Mouse (Mus musculus) midbrain, embryonic 12.5 days (tissue): ENCODE results near the gene Kctd13. TPM values are rescaled to one million over a fixed set of nuclear protein-coding genes. Genes with fewer than 3 reads are reported as not detected.
A peak's percentile ranks its signal among the peaks of the same experiment; 100 is the strongest.
"Not testable (repeated sequence)": the region's sequence is repeated elsewhere in the genome, so short reads cannot be mapped to it uniquely, and the experiment has no call there.

Experiments used
- ATAC-seq: fragments of 200-750 bp; cut with Nextera tagmentation; 2 replicates; pipeline ENCODE4 v1.8.0; 2017; ENCODE audit warnings: low read depth, moderate TSS enrichment, moderate library complexity; ENCODE audit not compliant: low FRiP score
- H3K27ac ChIP-seq: fragments of 300-500 bp; sonication (generic); replicated peaks from 2 replicates; pipeline ENCODE4 v1.5.1; 2016; ENCODE audit warnings: mild to moderate bottlenecking
- H3K27me3 ChIP-seq: fragments of 300-500 bp; sonication (generic); 2 replicates; pipeline ENCODE4 v1.6.1; 2016; ENCODE audit warnings: mild to moderate bottlenecking
- H3K36me3 ChIP-seq: fragments of 300-500 bp; sonication (generic); 2 replicates; pipeline ENCODE4 v1.6.1; 2016
- H3K4me1 ChIP-seq: fragments of 300-500 bp; sonication (generic); 2 replicates; pipeline ENCODE4 v1.6.1; 2016
- H3K4me2 ChIP-seq: fragments of 300-500 bp; sonication (generic); replicated peaks from 2 replicates; pipeline ENCODE4 v1.6.1; 2016; ENCODE audit warnings: mild to moderate bottlenecking, moderate library complexity
- H3K4me3 ChIP-seq: fragments of 300-500 bp; sonication (generic); 2 replicates; pipeline ENCODE4 v1.5.1; 2016; ENCODE audit warnings: mild to moderate bottlenecking
- H3K9ac ChIP-seq: fragments of 300-500 bp; sonication (generic); replicated peaks from 2 replicates; pipeline ENCODE4 v1.6.1; 2016; ENCODE audit warnings: mild to moderate bottlenecking, moderate library complexity
- H3K9me3 ChIP-seq: fragments of 300-500 bp; sonication (generic); 2 replicates; pipeline ENCODE4 v1.6.1; 2016; ENCODE audit warnings: mild to moderate bottlenecking
- WGBS: fragments of 180-500 bp; shearing (Covaris S2); methylation state at CpG from one replicate; pipeline ENCODE4 v1.1.7; 2016; 5-methylcytosine and 5-hydroxymethylcytosine counted together
- polyA plus RNA-seq: library from polyadenylated mRNA; unstranded; fragments of >200 nt; fragmentation: Nextera tagmentation; extraction: Ambion mirVana; gene quantifications from 2 replicates; pipeline ENCODE4 v1.2.1, GENCODE M21; 2016

The Kctd13 gene
- polyA plus RNA-seq, 1 experiment from 2014 or later, result 50.5 TPM

DNA sequence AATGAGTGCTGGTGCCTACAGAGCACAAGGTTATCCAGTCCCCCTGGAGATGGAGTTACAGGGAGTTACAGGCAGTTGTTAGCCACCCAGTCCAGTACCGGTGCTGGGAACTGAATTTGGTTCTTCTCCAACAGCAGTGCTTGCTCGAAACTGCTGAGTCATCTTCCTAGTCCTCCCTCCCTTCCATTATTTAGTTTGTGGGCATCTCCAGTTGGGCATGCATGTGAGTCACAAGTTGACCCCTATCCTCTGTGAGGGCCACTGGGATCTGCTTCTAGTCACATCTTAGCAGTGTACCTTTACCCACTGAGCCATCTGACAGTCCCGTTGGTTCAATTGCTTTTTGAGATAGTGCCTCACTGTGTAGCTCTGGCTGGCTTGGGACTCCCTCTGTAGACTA, 23.1 kb upstream of the Kctd13 start:
- Histone ChIP-seq H3K4me1 (no peaks in the 10 kb centered on the region), H3K27ac (no peak overlapping the region), H3K4me3 (no peak overlapping the region), H3K4me2 (no peak overlapping the region), H3K36me3 (peaks cover 4% of the 10 kb centered on the region; the same call in 1 of the 2 replicates), H3K9me3 (no peaks in the 10 kb centered on the region), H3K9ac (no peak overlapping the region), H3K27me3 (no peaks in the 10 kb centered on the region)
- WGBS, result 82% methylated on average over 3 of the region's 3 CpGs
- ATAC-seq, result no peak

DNA sequence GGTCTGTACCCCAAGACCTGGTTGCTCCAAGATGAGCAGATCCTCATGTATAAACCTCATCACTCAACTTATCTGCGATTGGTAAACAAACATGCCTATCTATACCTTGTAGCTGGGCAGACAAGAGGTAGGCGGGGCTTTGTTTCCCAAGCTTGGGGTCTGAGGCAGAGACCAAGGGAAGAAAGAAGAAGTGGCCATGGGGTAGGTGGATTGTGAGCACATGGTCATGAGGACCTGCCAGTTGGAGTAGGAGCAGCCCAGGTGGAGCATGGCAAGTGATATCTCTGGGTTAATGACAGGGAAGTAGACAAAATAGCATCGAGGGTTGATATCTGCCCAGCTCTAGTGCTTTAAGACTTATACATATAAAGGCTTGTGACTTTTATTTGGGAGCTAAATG, 13.8 kb upstream of the Kctd13 start:
- no peaks in the 10 kb centered on the region for H3K4me1 ChIP-seq
- no peak overlapping the region for H3K4me2 ChIP-seq
- H3K27me3 ChIP-seq, result no peaks in the 10 kb centered on the region
- H3K9ac ChIP-seq, result no peak overlapping the region
- H3K36me3 ChIP-seq, result peaks cover 4% of the 10 kb centered on the region; the same call in 1 of the 2 replicates
- no peak for ATAC-seq
- WGBS, result 91% methylated on average over 3 of the region's 3 CpGs
- H3K4me3 ChIP-seq, result no peak overlapping the region
- H3K9me3 ChIP-seq, result no peaks in the 10 kb centered on the region
- no peak overlapping the region for H3K27ac ChIP-seq

DNA sequence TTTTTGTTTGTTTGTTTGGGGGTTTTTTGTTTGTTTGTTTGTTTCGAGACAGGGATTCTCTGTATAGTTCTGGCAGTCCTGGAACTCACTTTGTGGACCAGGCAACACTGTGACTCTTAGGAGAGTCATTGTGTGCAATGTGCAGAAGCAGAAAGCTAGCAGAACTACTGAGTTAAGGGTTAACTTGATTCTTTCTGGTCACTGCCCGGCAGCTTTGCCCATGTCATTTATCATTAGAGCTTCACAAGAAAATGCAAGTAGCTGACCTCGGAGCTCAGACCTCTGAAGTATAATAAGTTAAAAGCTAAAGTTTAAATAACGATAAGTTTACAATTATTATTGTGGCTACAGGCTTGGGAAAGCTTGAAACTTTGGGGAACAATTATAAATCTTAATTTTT, 10.3 kb upstream of the Kctd13 start:
- not testable (repeated sequence) for H3K36me3 ChIP-seq, H3K4me2 ChIP-seq, H3K27me3 ChIP-seq, ATAC-seq, H3K4me3 ChIP-seq, H3K9ac ChIP-seq, H3K9me3 ChIP-seq, H3K27ac ChIP-seq
- 61% methylated on average over 4 of the region's 4 CpGs for WGBS
- H3K4me1 ChIP-seq, result peaks cover 20% of the 10 kb centered on the region

DNA sequence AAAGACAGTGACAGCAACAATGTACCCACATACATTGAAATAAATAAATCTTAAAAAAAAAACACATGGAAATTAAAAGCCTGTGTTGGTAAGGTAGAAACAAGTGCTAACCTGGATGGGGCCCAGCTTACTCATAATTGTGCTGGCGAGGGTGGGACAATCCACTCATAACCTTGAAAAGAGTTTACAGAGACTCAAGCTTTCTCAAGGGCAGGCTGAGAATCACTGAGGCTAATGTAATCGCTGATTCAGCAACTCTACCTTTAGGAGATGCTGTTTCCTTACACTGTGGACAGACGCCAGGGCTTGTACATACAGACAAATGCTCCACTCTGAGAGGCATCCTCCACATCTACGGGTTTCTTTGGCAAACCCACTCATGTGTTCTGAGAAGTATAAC, 8.7 kb upstream of the Kctd13 start:
- Histone ChIP-seq H3K4me1 (peaks cover 24% of the 10 kb centered on the region), H3K36me3 (no peaks in the 10 kb centered on the region), H3K9me3 (no peaks in the 10 kb centered on the region), H3K9ac (no peak overlapping the region), H3K4me2 (no peak overlapping the region), H3K27me3 (no peaks in the 10 kb centered on the region), H3K27ac (no peak overlapping the region), H3K4me3 (no peak overlapping the region)
- 89% methylated on average over 4 of the region's 4 CpGs for WGBS
- ATAC-seq, result no peak

DNA sequence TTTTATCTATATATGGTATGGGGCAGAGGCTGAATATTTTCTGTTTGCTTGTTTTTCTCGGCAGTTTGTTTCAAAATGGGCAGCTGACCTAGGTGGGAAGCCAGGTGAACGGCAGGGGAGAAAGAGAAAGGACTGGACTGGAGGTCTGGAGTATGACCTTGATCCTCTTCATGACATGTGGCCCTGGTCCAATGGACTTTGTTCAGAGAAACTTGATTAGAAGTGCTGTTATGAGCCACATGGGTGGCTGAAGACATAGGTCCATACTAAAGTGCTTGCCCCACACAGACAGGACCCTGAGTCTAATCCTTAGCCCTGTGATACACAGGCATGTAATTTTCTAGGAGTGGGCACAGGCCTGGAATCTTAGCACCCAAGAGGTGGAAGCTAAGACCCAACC, 7.1 kb upstream of the Kctd13 start:
- H3K36me3 ChIP-seq, result no peaks in the 10 kb centered on the region
- no peak overlapping the region; the same call in 1 of the 2 replicates for H3K9ac ChIP-seq
- peak overlapping the region; percentile 87; the same call in 1 of the 2 replicates for H3K27ac ChIP-seq
- H3K4me1 ChIP-seq, result peaks cover 24% of the 10 kb centered on the region
- WGBS, result 73% methylated on average over 2 of the region's 2 CpGs
- no peaks in the 10 kb centered on the region for H3K27me3 ChIP-seq
- H3K9me3 ChIP-seq, result no peaks in the 10 kb centered on the region
- H3K4me2 ChIP-seq, result peak overlapping the region; percentile 48
- ATAC-seq, result no peak
- peak overlapping the region; percentile 21 for H3K4me3 ChIP-seq

DNA sequence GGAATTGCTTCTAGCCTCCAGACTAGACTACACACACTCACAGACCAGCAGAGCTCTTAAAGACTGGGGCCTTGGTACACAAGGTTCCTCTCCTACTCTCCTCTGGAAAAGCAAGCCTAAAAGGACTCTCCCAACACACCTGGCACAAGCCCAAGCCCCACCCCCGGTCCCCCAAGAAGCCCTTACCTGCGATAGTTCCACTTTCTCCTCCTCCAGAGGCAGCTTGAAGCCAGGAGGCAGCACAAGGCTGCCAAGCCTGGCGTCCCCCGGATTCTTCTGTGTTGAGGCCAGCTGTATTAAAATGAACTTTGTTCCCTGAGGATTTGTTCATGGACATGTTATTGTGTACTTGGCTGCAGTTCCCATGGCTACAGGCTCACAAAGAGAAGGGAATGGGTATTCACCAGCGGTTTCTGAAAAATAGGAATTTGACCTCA, 6.0 kb upstream of the Kctd13 start, which contains the start of gene Tmem219:
Gene Tmem219 (minus strand): TSS at position 294 of the 437 bp plus-strand sequence.
- Histone ChIP-seq H3K36me3 (no peaks in the 10 kb centered on the region), H3K9ac (peak within 1 kb of the TSS; percentile 11; the same call in 1 of the 2 replicates), H3K4me1 (peaks cover 24% of the 10 kb centered on the region), H3K9me3 (no peaks in the 10 kb centered on the region), H3K4me2 (peak within 1 kb of the TSS; percentile 48), H3K4me3 (peak within 1 kb of the TSS; percentile 21), H3K27ac (peak within 1 kb of the TSS; percentile 87), H3K27me3 (no peaks in the 10 kb centered on the region)
- peak; percentile 80 for ATAC-seq
- 21% methylated on average over 5 of the region's 5 CpGs for WGBS

DNA sequence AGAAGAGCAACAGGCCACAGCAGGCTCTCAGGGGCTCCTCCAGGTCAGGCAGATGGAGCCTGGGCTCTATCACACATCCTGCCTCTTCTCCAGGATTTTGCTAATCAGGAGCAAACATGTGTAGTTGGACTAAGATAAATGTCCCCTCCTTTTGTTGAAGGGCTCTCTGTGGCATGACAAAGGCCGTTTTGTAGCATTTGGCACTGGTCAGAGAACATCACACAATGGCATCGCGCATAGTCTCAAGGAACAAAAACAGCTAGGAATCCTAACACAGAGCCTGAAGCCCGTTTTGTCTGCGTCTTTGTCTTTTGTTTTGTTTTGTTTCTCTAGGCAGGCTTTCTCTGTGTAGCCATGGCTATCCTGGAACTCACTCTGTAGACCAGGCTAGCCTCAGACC, 4.7 kb upstream of the Kctd13 start:
- H3K36me3 ChIP-seq, result no peaks in the 10 kb centered on the region
- H3K27me3 ChIP-seq, result no peaks in the 10 kb centered on the region
- no peak overlapping the region for H3K9ac ChIP-seq
- H3K27ac ChIP-seq, result peak overlapping the region; percentile 49
- H3K4me3 ChIP-seq, result no peak overlapping the region
- ATAC-seq, result no peak
- H3K9me3 ChIP-seq, result no peaks in the 10 kb centered on the region
- peaks cover 24% of the 10 kb centered on the region for H3K4me1 ChIP-seq
- 61% methylated on average over 5 of the region's 5 CpGs for WGBS
- H3K4me2 ChIP-seq, result no peak overlapping the region

DNA sequence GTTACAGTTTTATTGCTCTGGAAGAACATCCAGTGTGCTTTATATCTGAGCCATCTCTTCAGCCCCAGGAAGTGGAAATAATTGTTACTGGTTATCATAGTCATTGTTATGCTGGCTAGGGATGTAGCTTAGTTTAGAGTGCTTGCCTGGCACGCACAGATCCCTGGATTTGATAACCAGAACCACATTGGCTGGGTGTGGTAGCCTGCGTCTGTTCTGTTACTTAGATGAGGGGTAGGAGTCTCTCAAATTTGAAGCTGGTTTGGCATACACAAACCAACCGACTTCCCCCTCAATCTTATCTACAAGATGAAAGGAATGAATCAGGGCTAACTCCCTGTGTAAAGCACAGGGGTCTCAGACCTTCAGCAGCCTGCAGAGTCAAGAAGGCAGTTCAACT, 2.4 kb upstream of the Kctd13 start:
- Histone ChIP-seq H3K9me3 (no peaks in the 10 kb centered on the region), H3K4me1 (peaks cover 32% of the 10 kb centered on the region), H3K4me3 (no peak overlapping the region), H3K9ac (no peak overlapping the region), H3K36me3 (peaks cover 11% of the 10 kb centered on the region; the same call in 1 of the 2 replicates), H3K4me2 (no peak overlapping the region), H3K27me3 (no peaks in the 10 kb centered on the region), H3K27ac (no peak overlapping the region)
- WGBS, result 70% methylated on average over 3 of the region's 3 CpGs
- no peak for ATAC-seq

DNA sequence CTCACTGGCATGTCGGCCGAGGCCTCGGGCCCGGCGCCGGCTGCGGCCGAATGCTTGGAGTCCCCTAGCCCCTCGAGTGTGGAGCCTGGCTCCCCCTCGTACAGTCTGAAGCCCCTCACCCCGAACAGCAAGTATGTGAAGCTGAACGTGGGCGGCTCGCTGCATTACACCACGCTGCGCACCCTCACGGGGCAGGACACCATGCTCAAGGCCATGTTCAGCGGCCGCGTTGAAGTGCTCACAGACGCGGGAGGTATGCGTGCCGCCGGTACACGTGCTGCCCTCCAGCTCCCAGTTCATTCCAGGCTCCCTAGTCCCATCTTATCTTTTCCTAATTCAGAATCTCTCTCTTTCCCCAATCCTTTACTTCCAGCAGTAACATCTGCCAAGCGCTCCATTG, 367 bp downstream of the Kctd13 start:
- Histone ChIP-seq H3K9ac (peak overlapping the region; percentile 85), H3K4me1 (peaks cover 14% of the 10 kb centered on the region), H3K9me3 (no peaks in the 10 kb centered on the region), H3K27me3 (no peaks in the 10 kb centered on the region), H3K4me2 (peak overlapping the region; percentile 88), H3K4me3 (peak overlapping the region; percentile 84), H3K27ac (peak overlapping the region; percentile 80), H3K36me3 (peaks cover 29% of the 10 kb centered on the region)
- under 1% methylated on average over 27 of the region's 27 CpGs for whole genome bisulfite sequencing
- peak; percentile 81 for ATAC-seq

DNA sequence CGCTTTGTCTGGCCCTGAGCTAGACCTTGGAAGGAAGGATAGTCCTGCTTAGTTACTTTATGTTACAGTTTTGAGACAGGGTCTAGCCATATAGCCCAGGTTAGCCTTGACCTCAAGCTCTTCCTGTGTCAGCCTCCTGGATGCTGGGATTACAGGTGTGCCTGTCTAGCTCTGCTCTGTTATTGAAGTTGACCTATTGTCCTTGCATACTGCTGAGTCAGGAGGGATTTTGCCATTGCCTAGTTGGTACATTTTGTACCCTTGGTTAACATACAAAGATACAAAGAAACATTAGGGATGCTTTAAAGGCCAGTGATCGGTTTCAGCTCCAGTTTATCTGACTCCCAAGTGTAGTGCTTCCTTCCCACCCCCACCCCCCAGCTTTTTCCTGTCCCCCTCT, 4.0 kb downstream of the Kctd13 start:
- Histone ChIP-seq H3K4me2 (no peak overlapping the region), H3K4me3 (no peak overlapping the region), H3K36me3 (peaks cover 49% of the 10 kb centered on the region), H3K4me1 (peaks cover 14% of the 10 kb centered on the region), H3K27me3 (no peaks in the 10 kb centered on the region), H3K9ac (no peak overlapping the region), H3K27ac (no peak overlapping the region), H3K9me3 (no peaks in the 10 kb centered on the region)
- no peak for ATAC-seq
- 92% methylated on average over 2 of the region's 2 CpGs for WGBS

DNA sequence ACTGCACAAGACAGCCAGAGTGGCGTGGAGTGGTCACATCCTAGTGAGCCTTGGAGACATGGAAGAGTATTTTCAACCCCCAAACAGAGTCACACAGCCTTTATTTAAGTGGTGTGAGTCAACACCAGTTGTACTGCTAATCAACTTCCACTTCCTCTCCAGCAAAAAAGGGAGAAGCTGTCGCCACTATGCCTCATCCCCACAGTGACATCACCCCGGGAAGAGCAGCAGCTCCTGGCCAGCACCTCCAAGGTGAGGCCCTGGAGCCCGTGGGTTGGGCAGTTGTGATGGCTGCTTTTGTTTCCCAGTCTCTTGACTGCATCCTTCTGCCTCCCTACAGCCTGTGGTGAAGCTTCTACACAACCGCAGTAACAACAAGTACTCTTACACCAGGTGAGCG, 12.5 kb downstream of the Kctd13 start:
- Histone ChIP-seq H3K36me3 (peaks cover 40% of the 10 kb centered on the region), H3K27me3 (no peaks in the 10 kb centered on the region), H3K4me1 (peaks cover 11% of the 10 kb centered on the region), H3K4me2 (no peak overlapping the region), H3K9me3 (no peaks in the 10 kb centered on the region), H3K9ac (no peak overlapping the region), H3K27ac (no peak overlapping the region), H3K4me3 (no peak overlapping the region)
- WGBS, result 57% methylated on average over 6 of the region's 6 CpGs
- no peak for ATAC-seq

DNA sequence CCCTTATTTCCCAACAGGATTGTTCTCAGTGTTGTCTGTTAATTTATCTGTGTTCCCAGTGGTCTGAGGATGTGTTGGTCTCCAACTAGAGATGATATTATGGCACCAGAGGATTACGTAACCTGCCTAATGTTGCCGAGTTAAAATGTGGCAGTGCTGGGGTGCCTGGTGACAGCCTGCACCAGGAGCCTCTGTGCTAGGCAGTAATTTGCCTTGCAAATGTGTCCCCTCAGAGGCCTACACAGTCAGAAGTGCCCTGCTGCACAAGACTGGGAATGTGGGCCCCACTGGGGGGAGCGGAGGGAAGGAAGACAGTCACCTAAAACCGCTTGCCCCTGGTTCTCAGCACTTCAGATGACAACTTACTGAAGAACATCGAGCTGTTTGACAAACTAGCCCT, 13.1 kb downstream of the Kctd13 start:
- Histone ChIP-seq H3K27ac (0 out of 2 replicates have a peak overlapping the region, but pooled peaks have one; percentile 20), H3K4me1 (peaks cover 11% of the 10 kb centered on the region), H3K27me3 (no peaks in the 10 kb centered on the region), H3K4me2 (no peak overlapping the region), H3K9me3 (no peaks in the 10 kb centered on the region), H3K36me3 (peaks cover 36% of the 10 kb centered on the region), H3K9ac (no peak overlapping the region), H3K4me3 (no peak overlapping the region)
- WGBS, result 46% methylated on average over 5 of the region's 5 CpGs
- no peak for ATAC-seq

DNA sequence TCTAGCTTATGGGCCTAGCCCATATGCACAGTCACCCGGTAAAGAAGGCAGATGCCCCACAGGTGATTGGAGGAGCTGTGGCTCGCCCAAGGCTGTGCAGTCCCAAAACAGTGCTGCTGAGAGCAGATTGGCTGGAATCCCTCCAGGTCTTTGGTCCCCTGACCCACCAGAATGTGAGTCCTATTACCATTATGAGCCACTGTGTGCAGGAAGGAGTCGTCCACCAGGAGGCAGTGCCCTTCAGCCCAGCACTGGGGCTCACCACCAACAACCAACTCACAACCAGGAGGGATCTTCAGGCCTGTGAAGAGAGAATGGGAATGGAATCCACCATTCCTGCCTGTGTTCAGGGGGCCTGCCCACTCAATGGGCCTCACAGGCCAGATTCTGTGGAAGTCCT, 17.9 kb downstream of the Kctd13 start:
- no peak for ATAC-seq
- Histone ChIP-seq H3K4me3 (no peak overlapping the region), H3K36me3 (peaks cover 25% of the 10 kb centered on the region), H3K27ac (no peak overlapping the region), H3K4me2 (no peak overlapping the region), H3K9me3 (no peaks in the 10 kb centered on the region), H3K9ac (no peak overlapping the region), H3K4me1 (peaks cover 26% of the 10 kb centered on the region), H3K27me3 (peaks cover 27% of the 10 kb centered on the region)
- 44% methylated on average over 3 of the region's 3 CpGs for WGBS
